Mouse (Mus musculus) kidney, adult 2 months (tissue): ENCODE data around the gene Myh1. TPM values are rescaled to one million over a fixed set of nuclear protein-coding genes. Genes with fewer than 3 reads are reported as not detected.

ENCODE experiments used
- DNase-seq: peaks from one replicate; pipeline ENCODE4 v3.0.0; 2021
- H3K27ac ChIP-seq: fragments of 200-500 bp; 2 replicates; pipeline ENCODE4 v1.5.1; 2012; ENCODE audit warnings: low read depth, low read length, control low read depth, inconsistent platforms; ENCODE audit not compliant: insufficient read depth
- H3K27me3 ChIP-seq: fragments of 200-500 bp; replicated peaks from 2 replicates; pipeline ENCODE4 v1.6.1; 2012; ENCODE audit warnings: mild to moderate bottlenecking, moderate library complexity, low read length, inconsistent platforms; ENCODE audit not compliant: control insufficient read depth, insufficient read depth
- H3K36me3 ChIP-seq: fragments of 200-500 bp; 2 replicates; pipeline ENCODE4 v1.6.1; 2012; ENCODE audit warnings: mild to moderate bottlenecking, moderate library complexity, low read length, inconsistent platforms; ENCODE audit not compliant: control insufficient read depth, insufficient read depth
- H3K4me1 ChIP-seq: fragments of 200-500 bp; 2 replicates; pipeline ENCODE4 v1.6.1; 2011; ENCODE audit warnings: low read length; ENCODE audit not compliant: control insufficient read depth, insufficient read depth
- H3K4me3 ChIP-seq: fragments of 200-500 bp; 2 replicates; pipeline ENCODE4 v1.5.1; 2011; ENCODE audit warnings: mild to moderate bottlenecking, low read depth, low read length, control low read depth; ENCODE audit not compliant: insufficient read depth
- CTCF ChIP-seq: fragments of 200-500 bp; conservative IDR thresholded peaks from 2 replicates; pipeline ENCODE4 v1.5.1; 2011; ENCODE audit warnings: low read depth, mild to moderate bottlenecking, control low read depth, low read length, moderate library complexity, mixed read lengths; ENCODE audit not compliant: insufficient read depth, insufficient read length
- POLR2A ChIP-seq: fragments of 200-500 bp; IDR thresholded peaks from one replicate; pipeline ENCODE4 v1.6.1; 2011; ENCODE audit warnings: low read depth, low read length, control low read depth
- WGBS: fragments of 180-500 bp; shearing (Covaris S2); methylation state at CpG from one replicate; pipeline ENCODE4 v1.1.7; 2018; 5-methylcytosine and 5-hydroxymethylcytosine counted together
- polyA plus RNA-seq: library from polyadenylated mRNA; depleted of rRNA; stranded (reverse); fragments of >200 nt; gene quantifications from 2 replicates; pipeline ENCODE4 v1.2.3, GENCODE M21; 2012

The Myh1 gene
- polyA plus RNA-seq, 1 experiment = 13.5 TPM

GRCm38 (mm10) chr11:67160131-67160530, 39.7 kb upstream of the Myh1 start:
- TF ChIP-seq CTCF (no peak), POLR2A (no peak)
- WGBS = 88% methylated on average over 3 of the region's 3 CpGs

DNA sequence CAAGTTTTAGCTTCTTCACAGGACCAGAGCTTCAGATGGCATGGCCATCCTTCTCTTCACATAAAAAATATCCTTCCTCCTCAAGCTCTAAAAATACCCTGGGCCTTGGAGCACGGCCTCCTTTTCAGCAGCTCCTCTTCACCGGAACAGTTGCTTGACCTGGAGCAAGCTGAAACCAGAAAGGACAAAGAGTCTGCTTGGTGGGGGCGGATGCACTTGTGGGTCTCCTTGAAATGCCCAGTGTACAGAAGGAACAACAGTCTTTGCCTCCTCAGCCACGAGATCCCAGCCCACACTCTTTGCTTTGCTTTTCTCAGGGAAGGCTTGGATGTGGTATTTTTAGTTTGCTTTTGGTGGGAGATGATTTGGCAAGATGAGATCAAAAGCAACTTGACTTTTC, 36.2 kb upstream of the Myh1 start:
- DNase-seq = no peak
- 69% methylated on average over 4 of the region's 4 CpGs for WGBS
- Histone ChIP-seq H3K27ac (no peak overlapping the region), H3K36me3 (no peaks in the 10 kb centered on the region), H3K4me3 (no peak overlapping the region), H3K4me1 (no peaks in the 10 kb centered on the region), H3K27me3 (no peaks in the 10 kb centered on the region)
- no peak for TF ChIP-seq CTCF
- no peak for TF ChIP-seq POLR2A

More at GRCm38 (mm10) chr11:67160131-67160530, 39.7 kb upstream of the Myh1 start:
- H3K4me1 ChIP-seq = no peaks in the 10 kb centered on the region
- no peak overlapping the region for H3K4me3 ChIP-seq
- H3K36me3 ChIP-seq = no peaks in the 10 kb centered on the region
- DNase-seq = no peak
- H3K27me3 ChIP-seq = no peaks in the 10 kb centered on the region; the same call in 1 of the 2 replicates
- H3K27ac ChIP-seq = no peak overlapping the region

GRCm38 (mm10) chr11:67164851-67165250, 35.0 kb upstream of the Myh1 start:
- Histone ChIP-seq H3K27me3 (no peaks in the 10 kb centered on the region), H3K36me3 (no peaks in the 10 kb centered on the region), H3K4me1 (no peaks in the 10 kb centered on the region), H3K27ac (no peak overlapping the region), H3K4me3 (no peak overlapping the region)
- WGBS = 28% methylated on average over 5 of the region's 5 CpGs
- no peak for DNase-seq
- TF ChIP-seq CTCF (no peak), POLR2A (no peak)

DNA sequence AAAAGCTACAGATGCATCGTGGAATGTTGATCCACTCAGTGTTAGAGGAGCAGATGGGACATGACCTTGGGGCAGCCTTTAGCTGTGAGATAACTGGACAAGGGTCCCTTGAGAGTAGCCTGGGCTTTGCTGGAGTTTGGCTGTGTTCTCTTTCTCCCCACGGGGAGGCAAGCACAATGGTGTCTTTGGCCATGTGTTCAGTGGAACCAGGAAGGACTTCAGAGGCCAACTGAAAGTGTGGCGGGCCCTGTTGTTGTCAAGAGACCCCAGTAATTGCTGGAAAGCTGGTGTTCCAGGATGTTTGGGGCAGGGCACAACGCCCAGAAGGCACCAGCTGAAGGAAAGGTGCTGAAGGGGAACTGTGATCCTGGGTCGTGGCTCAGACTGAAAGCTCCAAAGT, 30.6 kb upstream of the Myh1 start:
- no peak for TF ChIP-seq CTCF
- no peak for TF ChIP-seq POLR2A
- Histone ChIP-seq H3K36me3 (no peaks in the 10 kb centered on the region), H3K27ac (no peak overlapping the region), H3K4me3 (no peak overlapping the region), H3K27me3 (no peaks in the 10 kb centered on the region; the same call in 1 of the 2 replicates), H3K4me1 (no peaks in the 10 kb centered on the region)
- 49% methylated on average over 5 of the region's 5 CpGs for WGBS
- DNase-seq = no peak

DNA sequence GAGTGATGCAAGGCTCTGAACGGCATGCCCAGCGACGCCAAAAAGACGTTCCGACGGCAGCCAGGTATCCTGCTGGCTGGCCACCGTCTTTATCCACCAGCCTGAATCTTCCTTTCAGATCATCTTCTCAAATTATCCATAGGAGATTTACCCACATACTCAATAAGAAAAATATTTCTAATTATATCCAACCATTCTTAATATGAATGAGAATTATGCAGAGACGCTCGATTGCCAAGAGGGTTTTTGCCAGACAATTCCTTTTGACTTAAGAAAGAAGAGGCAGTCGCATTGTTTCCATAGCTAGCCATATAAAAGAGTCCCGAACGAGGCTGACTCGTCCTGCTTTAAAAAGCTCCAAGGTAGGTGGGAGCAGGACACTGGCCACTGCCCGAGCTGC, 29.1 kb upstream of the Myh1 start, which contains the start of gene Myh2:
Myh2 (plus strand) TSS at position 301 of the 400 bp plus-strand sequence.
- Histone ChIP-seq H3K4me1 (no peaks in the 10 kb centered on the region), H3K4me3 (no peak within 1 kb of the TSS), H3K27ac (no peak within 1 kb of the TSS), H3K36me3 (no peaks in the 10 kb centered on the region), H3K27me3 (no peaks in the 10 kb centered on the region; the same call in 1 of the 2 replicates)
- no peak for DNase-seq
- TF ChIP-seq POLR2A (no peak), CTCF (no peak)
- WGBS = 82% methylated on average over 14 of the region's 14 CpGs

DNA sequence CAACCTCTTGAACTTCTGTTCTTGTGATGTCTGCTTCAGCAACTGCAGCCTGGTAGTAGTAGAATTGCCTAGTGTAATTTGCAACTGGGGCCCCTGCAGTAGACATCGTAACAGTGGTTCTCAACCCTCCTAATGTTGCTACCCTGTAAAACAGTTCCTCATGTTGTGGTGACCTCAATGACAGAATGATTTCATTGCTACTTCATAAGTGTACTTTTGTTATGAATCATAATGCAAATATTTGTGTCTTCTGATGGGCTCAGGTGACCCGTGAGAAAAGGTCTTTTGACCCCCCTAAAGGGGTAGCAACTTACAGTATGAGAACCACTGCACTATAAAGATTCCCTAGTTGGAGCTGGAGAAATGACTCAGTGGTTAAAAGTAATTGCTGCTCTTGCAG, 27.4 kb upstream of the Myh1 start:
- TF ChIP-seq CTCF (no peak), POLR2A (no peak)
- Histone ChIP-seq H3K4me3 (no peak overlapping the region), H3K27me3 (no peaks in the 10 kb centered on the region; the same call in 1 of the 2 replicates), H3K4me1 (no peaks in the 10 kb centered on the region), H3K27ac (no peak overlapping the region), H3K36me3 (no peaks in the 10 kb centered on the region)
- 81% methylated on average over 2 of the region's 2 CpGs for WGBS
- DNase-seq = no peak

GRCm38 (mm10) chr11:67176376-67176775, 23.5 kb upstream of the Myh1 start:
- 73% methylated on average over 5 of the region's 5 CpGs for WGBS
- no peaks in the 10 kb centered on the region; the same call in 1 of the 2 replicates for H3K27me3 ChIP-seq
- H3K4me1 ChIP-seq = no peaks in the 10 kb centered on the region
- DNase-seq = no peak
- TF ChIP-seq POLR2A = no peak
- TF ChIP-seq CTCF = no peak
- no peak overlapping the region for H3K4me3 ChIP-seq
- H3K36me3 ChIP-seq = no peaks in the 10 kb centered on the region
- no peak overlapping the region for H3K27ac ChIP-seq

- no peak for TF ChIP-seq CTCF
- TF ChIP-seq POLR2A = no peak
- Histone ChIP-seq H3K4me3 (no peak overlapping the region), H3K27me3 (no peaks in the 10 kb centered on the region; the same call in 1 of the 2 replicates), H3K27ac (no peak overlapping the region), H3K36me3 (no peaks in the 10 kb centered on the region), H3K4me1 (no peaks in the 10 kb centered on the region)
- WGBS = 78% methylated on average over 10 of the region's 10 CpGs
- no peak for DNase-seq
Measured at GRCm38 (mm10) chr11:67190316-67190715, 9.5 kb upstream of the Myh1 start.
